Mouse (Mus musculus): Measurements from ENCODE around the gene Dpt. TPM values are rescaled to one million over a fixed set of nuclear protein-coding genes. Genes with fewer than 3 reads are reported as not detected.

Dpt gene
- polyA plus RNA-seq, 1 experiment from 2014 or later, result 48.9 TPM

DNA sequence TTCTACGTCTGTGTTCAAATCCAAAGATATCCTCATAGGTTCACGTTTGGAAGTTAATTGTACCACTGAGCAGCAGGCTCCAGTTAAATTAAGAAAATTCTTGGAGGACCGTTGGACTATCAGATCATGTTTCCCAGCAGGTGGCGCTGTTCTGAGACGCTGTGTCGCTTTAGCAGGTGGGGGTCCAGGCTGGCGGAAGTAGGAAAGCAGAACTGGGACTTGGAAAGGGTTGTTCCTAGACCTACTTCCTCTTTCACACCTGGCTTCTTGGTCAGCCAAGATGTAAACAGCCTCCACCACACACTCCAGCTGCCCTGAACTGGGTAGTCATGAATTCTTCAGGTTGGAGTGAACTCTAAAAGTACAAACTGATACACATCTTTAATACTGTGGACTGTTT, 74.2 kb downstream of the Dpt start:
- ATAC-seq (ENCODE audit: insufficient read depth, low FRiP score, low read depth), result no peak
- H3K4me3 ChIP-seq (replicated peaks), result no peak overlapping the region
- H3K27me3 ChIP-seq (replicated peaks), result no peaks in the 10 kb centered on the region
- no peaks in the 10 kb centered on the region for H3K9me3 ChIP-seq
- H3K4me1 ChIP-seq, result no peaks in the 10 kb centered on the region
- no peak overlapping the region for H3K9ac ChIP-seq
- no peak overlapping the region for H3K27ac ChIP-seq
- H3K4me2 ChIP-seq, result no peak overlapping the region
- no peaks in the 10 kb centered on the region for H3K36me3 ChIP-seq
- WGBS, result 46% methylated on average over 7 of the region's 7 CpGs

Other genes with a start within 250 kb of the Dpt start
- not detected in 2 replicates for gene Xcl1, start 138.9 kb downstream of the Dpt start, polyA plus RNA-seq (2015; fragmentation: Nextera tagmentation; extraction: Ambion mirVana)

Data from stomach, embryonic 15.5 days (tissue).